Mouse (Mus musculus) ovary, postnatal 36 days (tissue): ENCODE measurements around the gene Neu3.

Source experiments
- DNase-seq: peaks from one replicate; pipeline ENCODE4 v3.0.0; 2022; ENCODE audit warnings: low spot score, mixed read lengths

The Neu3 gene

DNA sequence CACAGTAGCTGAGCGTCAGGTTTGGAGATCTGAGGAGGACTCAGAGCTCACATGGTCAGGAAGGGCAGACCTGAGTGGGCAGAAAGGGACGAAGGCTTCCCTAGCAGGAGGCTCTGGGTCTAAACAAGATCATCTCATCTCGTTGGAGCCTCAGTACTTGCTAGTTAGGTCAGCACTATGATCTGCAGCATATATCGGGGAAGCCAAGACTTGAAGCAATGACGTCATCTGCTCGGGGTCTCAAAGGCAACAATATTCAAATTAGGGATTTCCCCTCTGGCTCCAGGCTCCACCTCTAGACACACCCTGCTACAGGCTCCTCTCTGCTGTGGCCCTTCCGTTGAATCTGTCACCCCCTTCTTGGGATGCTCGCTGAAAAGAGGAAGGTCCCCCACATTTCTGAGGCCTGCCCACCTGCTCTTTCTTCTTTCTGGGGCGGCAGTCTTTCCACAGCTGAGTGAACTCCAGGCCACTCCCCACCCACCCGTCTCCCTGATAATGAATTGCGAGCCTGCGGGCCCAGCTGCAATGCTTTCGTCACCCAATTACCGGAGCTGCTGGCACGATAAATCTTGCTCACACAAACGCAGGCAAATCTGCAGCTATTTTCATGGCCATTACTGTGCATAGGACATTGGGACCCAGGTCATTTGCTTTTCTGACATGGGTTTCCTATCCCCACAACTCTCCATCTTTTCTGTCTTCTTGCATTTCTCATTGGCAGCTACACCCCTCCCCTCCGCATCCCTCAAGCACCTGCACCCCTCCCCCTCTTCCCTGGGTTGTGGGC lies 32.8 kb downstream of the Neu3 start:
- no peak for DNase-seq

DNA sequence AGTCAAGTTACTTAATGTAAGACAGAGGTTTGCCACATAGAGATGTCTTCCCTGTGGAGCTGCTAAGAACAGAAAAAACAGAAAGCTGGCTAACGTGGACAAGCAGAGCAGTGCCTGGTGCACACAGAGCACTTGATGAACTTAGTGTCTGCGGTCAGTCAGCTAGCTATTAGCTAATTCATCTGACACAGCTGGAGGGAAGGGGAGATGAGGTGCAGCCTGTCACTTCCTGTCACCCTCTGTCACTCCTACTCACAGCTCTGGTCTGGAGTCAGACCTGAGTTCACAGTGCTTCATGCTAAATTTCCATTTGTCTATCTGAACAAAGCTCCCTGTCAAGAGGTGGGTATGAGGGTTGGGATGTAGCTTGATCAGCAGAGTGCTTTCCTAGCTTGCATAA lies 34.1 kb downstream of the Neu3 start:
- no peak for DNase-seq

DNA sequence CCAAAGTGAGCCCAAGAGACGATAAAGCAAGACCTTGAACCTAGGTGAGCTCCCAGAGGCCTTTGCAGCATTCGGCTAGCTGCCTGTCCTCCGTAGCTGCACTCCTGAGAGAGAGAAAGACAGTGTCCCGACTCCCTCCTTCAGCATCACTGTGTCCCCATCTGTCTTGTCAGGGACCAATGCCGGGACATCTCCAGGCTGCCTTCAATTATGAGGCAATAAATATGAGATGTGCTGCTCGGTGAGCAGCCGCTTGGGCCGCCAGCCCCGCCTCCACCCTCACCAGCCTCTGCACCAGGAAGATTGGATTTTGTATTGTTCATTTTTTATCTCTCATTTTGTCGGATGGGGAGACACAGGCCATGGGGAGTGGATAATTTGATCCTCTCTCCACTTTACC lies 37.4 kb downstream of the Neu3 start:
- no peak for DNase-seq

DNA sequence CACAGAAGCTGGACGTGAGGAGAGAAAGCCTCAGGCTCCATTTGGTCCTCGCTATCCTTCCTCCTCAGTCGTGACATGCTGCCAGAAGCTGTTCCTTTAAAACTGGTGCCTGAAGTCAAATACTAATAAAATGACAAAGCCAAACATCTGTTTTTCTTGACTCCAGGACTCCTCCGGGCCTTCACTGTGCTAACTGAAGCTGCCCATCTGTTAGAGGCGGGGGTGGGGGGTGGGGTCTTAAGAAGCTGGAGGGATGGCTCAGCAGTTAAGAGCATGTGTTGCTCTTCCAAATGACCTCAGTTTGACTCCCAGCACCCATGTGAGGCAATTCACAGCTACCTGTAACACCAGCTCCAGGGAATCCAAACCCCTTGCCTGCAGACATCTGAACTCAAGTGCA lies 39.7 kb downstream of the Neu3 start:
- no peak for DNase-seq

DNA sequence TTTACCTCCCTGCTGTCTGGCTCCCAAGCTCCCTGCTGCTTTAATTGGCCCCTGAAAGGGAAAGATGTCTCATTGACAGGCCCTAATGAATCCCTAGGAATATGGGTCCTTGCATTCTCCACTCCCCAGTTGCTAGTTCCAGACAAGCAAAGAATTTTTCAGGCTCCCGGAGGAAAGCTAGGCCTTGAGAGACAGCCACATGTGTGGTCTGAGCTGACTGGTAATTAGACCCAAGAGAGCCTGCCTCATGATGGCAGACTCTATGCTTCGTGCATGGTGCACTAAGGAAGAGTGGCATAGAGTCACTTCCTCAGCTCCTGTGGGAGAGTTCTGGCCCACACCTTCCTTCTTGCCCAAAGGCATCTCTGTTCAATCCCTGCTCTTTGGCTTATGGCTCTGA lies 40.3 kb downstream of the Neu3 start:
- no peak for DNase-seq

DNA sequence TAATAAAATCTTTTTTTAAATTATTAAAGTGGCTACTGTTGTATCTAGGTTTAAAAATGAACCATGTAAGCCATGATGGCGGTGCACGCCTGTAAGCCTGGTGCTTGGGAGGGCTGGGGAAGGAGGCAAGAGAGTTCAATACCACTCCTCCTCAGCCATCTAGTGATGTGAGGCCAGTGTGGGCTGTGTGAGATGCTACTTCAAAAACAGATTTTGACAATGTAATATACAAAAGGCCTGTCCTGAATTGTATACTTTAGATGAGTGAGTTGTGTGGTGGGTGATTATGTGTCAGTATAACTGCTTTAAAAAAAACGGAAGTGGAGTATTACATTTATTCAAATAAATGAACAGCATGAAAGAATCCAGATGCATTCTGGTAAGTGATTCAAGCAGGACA lies 41.4 kb downstream of the Neu3 start:
- no peak for DNase-seq

DNA sequence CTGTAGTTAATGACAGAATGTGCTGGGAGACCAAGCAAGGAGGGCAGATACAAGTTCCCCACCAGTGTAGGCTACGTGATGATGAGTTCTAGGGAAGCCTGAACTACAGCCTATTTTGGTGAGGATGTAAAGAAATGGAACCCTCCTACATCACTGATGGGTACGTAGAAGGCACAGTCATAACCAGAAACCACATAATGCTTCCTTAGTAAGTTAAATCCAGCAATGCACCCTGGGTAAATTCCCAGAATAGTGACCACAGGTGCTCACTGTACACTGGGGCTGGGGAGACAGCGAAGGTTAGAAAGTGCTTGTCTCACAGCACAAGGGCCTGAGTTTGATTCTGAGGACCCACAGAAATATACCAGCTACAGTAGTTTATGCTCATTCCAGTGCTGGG lies 42.7 kb downstream of the Neu3 start:
- no peak for DNase-seq

DNA sequence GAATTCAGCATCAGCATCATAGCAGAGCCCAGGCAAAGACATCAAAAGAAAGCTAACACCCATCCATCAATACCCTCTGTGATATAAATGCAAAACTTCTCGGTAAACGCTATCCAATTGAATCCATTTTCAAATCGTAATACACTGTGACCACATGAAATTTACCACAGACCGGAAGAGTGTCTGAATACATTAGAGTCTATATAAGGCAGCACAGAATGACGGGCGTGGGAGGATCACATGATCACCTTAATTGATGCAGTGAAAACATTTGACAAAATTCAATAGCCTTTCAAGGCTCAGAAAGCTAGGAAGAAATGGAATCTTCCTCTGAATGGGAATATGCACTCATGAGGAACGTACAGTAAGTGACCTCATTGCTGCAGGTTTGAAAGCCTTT lies 44.8 kb downstream of the Neu3 start:
- DNase-seq = no peak

DNA sequence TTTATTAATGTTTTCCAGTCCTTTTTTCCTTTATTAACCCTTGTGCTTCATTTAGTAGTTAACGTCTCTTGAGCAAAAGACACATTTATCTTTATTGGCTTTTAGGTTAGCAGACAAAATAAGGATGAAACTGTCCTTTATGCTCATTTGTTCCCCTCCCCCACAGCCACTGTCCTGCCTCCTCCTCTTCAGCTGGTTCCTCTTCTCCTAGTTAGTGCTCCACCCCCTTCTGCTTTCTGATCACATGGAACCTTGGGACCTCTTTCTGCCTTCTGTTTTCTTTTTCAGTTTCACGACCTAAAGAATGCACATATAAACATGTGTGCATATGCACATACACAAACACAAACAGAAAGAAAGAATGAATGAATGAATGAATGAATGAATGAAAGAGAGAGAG lies 46.3 kb downstream of the Neu3 start:
- DNase-seq = no peak

DNA sequence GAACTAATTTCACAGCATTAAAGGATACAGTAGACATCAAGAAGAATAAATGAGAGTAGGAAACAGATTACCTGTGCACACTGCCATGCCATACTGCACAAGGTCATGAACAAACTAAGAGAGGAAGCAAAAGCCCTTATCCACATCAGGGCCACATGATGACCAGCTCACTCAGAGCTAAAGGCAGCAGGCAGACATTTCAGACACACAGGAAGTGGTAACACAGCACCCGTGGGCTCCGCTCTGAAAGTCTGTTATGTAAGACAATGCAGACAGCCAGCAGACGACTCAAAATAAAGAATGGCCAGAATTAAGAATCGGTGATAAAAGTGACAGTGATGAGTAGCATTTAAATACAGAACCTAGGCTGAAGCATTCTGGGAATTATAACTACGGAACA lies 46.8 kb downstream of the Neu3 start:
- DNase-seq = no peak

DNA sequence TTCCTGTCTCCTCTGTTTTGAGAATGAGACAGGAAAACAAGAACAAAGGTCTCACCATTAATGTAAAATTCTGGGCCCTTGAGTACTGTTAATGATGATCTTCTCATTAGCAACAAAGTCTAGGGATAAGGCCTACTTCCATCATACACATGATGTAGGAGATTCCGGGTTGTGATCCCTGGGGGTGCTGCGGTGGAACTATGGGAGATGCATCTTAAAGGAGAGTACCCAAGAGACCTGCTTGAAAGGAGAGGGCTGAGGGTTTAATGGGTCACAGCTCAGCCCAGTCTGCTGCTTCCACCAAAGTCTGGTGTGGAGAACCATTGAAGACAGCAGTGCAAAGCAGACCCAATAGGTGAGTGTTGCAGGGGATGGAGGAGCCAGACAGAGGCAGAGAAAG lies 65.0 kb downstream of the Neu3 start, which contains the start of gene Olfr521:
TSS of gene Olfr521 (plus strand) at position 301 of the 400 bp plus-strand sequence.
- DNase-seq = no peak
